Mouse (Mus musculus): ENCODE results near the gene Ift80. TPM values are rescaled to one million over a fixed set of nuclear protein-coding genes. Genes with fewer than 3 reads are reported as not detected.

The Ift80 gene
- total RNA-seq, 2 experiments from 2014 or later = 21.1 to 22.1 TPM

Small RNA genes lying within 50 kb of the gene (microRNA-seq; reads per million reads assigned to microRNA genes)
- gene Mir15b (ENCODE audit: borderline number of aligned reads in 2 of 2) = 1,229 to 1,245 reads per million in 2 experiments
- gene Mir16-2 (ENCODE audit: borderline number of aligned reads in 2 of 2) = 255 to 325 reads per million in 2 experiments

Other genes with a start within 250 kb of the Ift80 start
- gene 1110032F04Rik, start 135.0 kb downstream of the Ift80 start, total RNA-seq (2021) = not detected
- gene Smc4, start 168 bp upstream of the Ift80 start, total RNA-seq (2021) = 10 to 100 TPM; 19.5 to 26.7 TPM
- 1 to 10 TPM; 2.9 to 4.8 TPM for gene Trim59, start 40.2 kb upstream of the Ift80 start, total RNA-seq (2021)
- 10 to 100 TPM; 77.8 to 84.7 TPM for gene Kpna4, start 122.5 kb upstream of the Ift80 start, total RNA-seq (2021)
- not detected for gene Arl14, start 217.8 kb upstream of the Ift80 start, total RNA-seq (2021)